Mouse (Mus musculus) stomach, postnatal 0 days (tissue): ENCODE results near the gene Nrp1.

Source experiments
- CTCF ChIP-seq: IDR thresholded peaks from 2 replicates; pipeline ENCODE4 v1.5.1; 2016; ENCODE audit warnings: antibody characterized with exemption, low read depth, mild to moderate bottlenecking, moderate library complexity
- EP300 ChIP-seq: optimal IDR thresholded peaks from 2 replicates; pipeline ENCODE3; 2016; ENCODE audit warnings: antibody characterized with exemption

- TF ChIP-seq CTCF (no peak), EP300 (no peak)
Observed at GRCm38 (mm10) chr8:128404876-128405275, 46.5 kb downstream of the Nrp1 start.
